Mouse (Mus musculus) neural tube, embryonic 15.5 days (tissue): ENCODE measurements around the gene Atoh7. TPM values are rescaled to one million over a fixed set of nuclear protein-coding genes. Genes with fewer than 3 reads are reported as not detected.

ENCODE experiments used
- ATAC-seq: fragments of 200-750 bp; cut with Nextera tagmentation; 2 replicates; pipeline ENCODE4 v1.8.0; 2017; ENCODE audit warnings: mild to moderate bottlenecking, moderate TSS enrichment, moderate library complexity; ENCODE audit not compliant: low FRiP score
- H3K27ac ChIP-seq: fragments of 300-500 bp; sonication (generic); replicated peaks from 2 replicates; pipeline ENCODE4 v1.5.1; 2015; ENCODE audit warnings: mild to moderate bottlenecking, inconsistent platforms
- H3K27me3 ChIP-seq: fragments of 300-500 bp; sonication (generic); replicated peaks from 2 replicates; pipeline ENCODE4 v1.6.1; 2015; ENCODE audit warnings: inconsistent platforms
- H3K36me3 ChIP-seq: fragments of 300-500 bp; sonication (generic); 2 replicates; pipeline ENCODE4 v1.6.1; 2015; ENCODE audit warnings: inconsistent platforms
- H3K4me1 ChIP-seq: fragments of 300-500 bp; sonication (generic); 2 replicates; pipeline ENCODE4 v1.6.1; 2015; ENCODE audit warnings: inconsistent platforms
- H3K4me2 ChIP-seq: fragments of 300-500 bp; sonication (generic); 2 replicates; pipeline ENCODE4 v1.6.1; 2015; ENCODE audit warnings: inconsistent platforms, mild to moderate bottlenecking, moderate library complexity
- H3K4me3 ChIP-seq: fragments of 300-500 bp; sonication (generic); replicated peaks from 2 replicates; pipeline ENCODE4 v1.5.1; 2015; ENCODE audit warnings: mild to moderate bottlenecking, inconsistent platforms
- H3K9ac ChIP-seq: fragments of 300-500 bp; sonication (generic); replicated peaks from 2 replicates; pipeline ENCODE4 v1.6.1; 2015; ENCODE audit warnings: mild to moderate bottlenecking, inconsistent platforms
- H3K9me3 ChIP-seq: fragments of 300-500 bp; sonication (generic); replicated peaks from 2 replicates; pipeline ENCODE4 v1.6.1; 2016; ENCODE audit warnings: inconsistent platforms
- WGBS: fragments of 180-500 bp; shearing (Covaris S2); methylation state at CpG from one replicate; pipeline ENCODE4 v1.1.7; 2015; ENCODE audit warnings: mixed read lengths; 5-methylcytosine and 5-hydroxymethylcytosine counted together
- polyA plus RNA-seq: library from polyadenylated mRNA; unstranded; fragments of >200 nt; fragmentation: Nextera tagmentation; extraction: Ambion mirVana; gene quantifications from 2 replicates; pipeline ENCODE4 v1.2.1, GENCODE M21; 2015

Atoh7 gene
- polyA plus RNA-seq, 1 experiment from 2014 or later: 3.8 TPM

DNA sequence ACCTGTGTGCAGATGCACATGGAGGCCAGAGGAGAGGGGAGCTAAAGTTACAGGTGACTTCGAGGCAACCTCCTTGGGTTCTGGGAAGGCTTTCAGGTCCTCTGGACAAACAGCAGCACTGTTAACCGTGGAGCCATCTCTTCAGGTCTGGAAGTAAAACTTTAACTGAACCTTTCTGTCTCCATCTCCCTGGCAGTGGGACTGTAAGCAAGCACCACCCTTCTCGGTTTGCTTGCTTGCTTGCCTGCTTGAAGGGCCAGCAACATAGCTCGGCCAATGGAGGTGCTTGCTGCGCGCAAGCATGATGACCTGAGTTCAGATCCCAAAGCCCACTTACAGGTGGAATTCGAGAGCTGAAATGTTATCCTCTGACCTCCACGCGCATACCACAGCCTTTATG, 34.9 kb upstream of the Atoh7 start:
- no peaks in the 10 kb centered on the region for H3K9me3 ChIP-seq
- H3K36me3 ChIP-seq: no peaks in the 10 kb centered on the region
- H3K4me3 ChIP-seq: no peak overlapping the region
- H3K27me3 ChIP-seq: no peaks in the 10 kb centered on the region
- WGBS: 86% methylated on average over 9 of the region's 9 CpGs
- H3K9ac ChIP-seq: no peak overlapping the region
- ATAC-seq: no peak
- 0 out of 2 replicates have a peak, but pooled peaks cover 3% of the 10 kb centered on the region for H3K4me1 ChIP-seq
- no peak overlapping the region for H3K27ac ChIP-seq
- H3K4me2 ChIP-seq: no peak overlapping the region

DNA sequence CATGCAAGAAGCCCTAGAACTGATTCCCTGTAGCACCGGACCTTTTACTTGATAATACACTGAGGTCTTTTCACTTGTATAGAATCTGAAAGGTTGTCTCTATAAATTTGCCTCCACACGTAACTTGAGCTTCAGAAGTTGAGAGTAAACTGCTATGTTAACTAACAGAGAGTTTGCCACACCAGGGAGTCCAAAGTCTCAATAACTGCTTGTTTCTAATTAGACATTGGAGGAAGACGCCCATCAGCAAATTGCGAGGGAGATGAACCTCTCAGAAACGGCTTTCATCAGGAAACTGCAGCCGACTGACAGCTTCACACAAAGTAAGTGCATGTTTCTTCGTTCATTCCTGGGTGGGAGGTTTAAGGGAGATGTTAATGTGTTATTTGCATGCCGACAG, 33.9 kb upstream of the Atoh7 start:
- no peak overlapping the region; the same call in 1 of the 2 replicates for H3K9ac ChIP-seq
- no peaks in the 10 kb centered on the region for H3K9me3 ChIP-seq
- H3K27me3 ChIP-seq: no peaks in the 10 kb centered on the region
- H3K36me3 ChIP-seq: no peaks in the 10 kb centered on the region
- no peak overlapping the region for H3K4me2 ChIP-seq
- 52% methylated on average over 8 of the region's 8 CpGs for WGBS
- no peak overlapping the region for H3K27ac ChIP-seq
- H3K4me1 ChIP-seq: 0 out of 2 replicates have a peak, but pooled peaks cover 3% of the 10 kb centered on the region
- ATAC-seq: peak; percentile 9; the same call in 1 of the 2 replicates
- no peak overlapping the region for H3K4me3 ChIP-seq

DNA sequence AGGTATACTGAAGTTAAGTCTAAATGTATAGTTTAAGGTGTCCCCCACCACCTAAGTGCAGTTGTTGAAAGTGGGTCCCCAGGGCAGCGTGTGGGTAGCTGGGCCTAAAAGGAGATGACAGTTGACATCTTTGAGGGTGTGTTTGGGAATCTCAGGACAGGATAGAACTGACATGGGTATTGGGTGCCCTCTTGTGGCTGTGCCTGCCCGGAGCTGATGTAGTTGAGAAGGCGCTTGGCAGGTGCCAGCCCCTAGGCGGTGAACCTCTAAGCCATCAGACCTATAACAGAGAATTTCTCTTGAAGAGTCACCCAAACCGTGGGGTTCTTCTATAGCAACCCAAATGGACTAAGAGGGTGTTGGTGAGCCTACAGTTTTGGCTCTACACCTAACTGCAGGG, 33.5 kb upstream of the Atoh7 start:
- H3K4me2 ChIP-seq: no peak overlapping the region
- no peak overlapping the region for H3K4me3 ChIP-seq
- H3K27ac ChIP-seq: no peak overlapping the region
- no peak overlapping the region; the same call in 1 of the 2 replicates for H3K9ac ChIP-seq
- H3K9me3 ChIP-seq: no peaks in the 10 kb centered on the region
- ATAC-seq: peak; percentile 82
- 0 out of 2 replicates have a peak, but pooled peaks cover 3% of the 10 kb centered on the region for H3K4me1 ChIP-seq
- H3K27me3 ChIP-seq: no peaks in the 10 kb centered on the region
- H3K36me3 ChIP-seq: no peaks in the 10 kb centered on the region
- 3% methylated on average over 5 of the region's 5 CpGs for WGBS

DNA sequence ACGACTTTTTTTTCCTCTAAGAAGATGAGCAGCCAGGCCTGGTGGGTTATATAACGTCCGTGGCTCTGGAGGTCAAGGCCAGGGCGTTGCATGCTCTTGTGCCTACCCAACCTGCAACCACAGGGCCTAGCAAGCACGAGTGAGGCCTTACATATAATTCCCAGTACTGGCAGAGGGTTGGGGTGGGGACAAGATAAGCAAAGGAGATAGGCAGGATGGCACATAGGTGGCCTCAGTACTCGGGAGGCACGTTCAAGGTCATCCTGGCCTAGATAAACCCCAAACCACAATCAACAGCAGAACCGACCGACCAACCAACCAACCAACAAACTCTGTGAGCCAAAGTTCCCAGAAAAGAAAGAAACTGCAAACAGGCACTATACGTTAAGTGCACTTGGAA, 13.1 kb upstream of the Atoh7 start:
- peaks cover 13% of the 10 kb centered on the region for H3K4me1 ChIP-seq
- no peaks in the 10 kb centered on the region for H3K27me3 ChIP-seq
- ATAC-seq: no peak
- no peaks in the 10 kb centered on the region for H3K36me3 ChIP-seq
- 80% methylated on average over 10 of the region's 10 CpGs for WGBS
- no peaks in the 10 kb centered on the region for H3K9me3 ChIP-seq
- H3K27ac ChIP-seq: no peak overlapping the region
- H3K9ac ChIP-seq: no peak overlapping the region
- H3K4me3 ChIP-seq: no peak overlapping the region
- no peak overlapping the region for H3K4me2 ChIP-seq

DNA sequence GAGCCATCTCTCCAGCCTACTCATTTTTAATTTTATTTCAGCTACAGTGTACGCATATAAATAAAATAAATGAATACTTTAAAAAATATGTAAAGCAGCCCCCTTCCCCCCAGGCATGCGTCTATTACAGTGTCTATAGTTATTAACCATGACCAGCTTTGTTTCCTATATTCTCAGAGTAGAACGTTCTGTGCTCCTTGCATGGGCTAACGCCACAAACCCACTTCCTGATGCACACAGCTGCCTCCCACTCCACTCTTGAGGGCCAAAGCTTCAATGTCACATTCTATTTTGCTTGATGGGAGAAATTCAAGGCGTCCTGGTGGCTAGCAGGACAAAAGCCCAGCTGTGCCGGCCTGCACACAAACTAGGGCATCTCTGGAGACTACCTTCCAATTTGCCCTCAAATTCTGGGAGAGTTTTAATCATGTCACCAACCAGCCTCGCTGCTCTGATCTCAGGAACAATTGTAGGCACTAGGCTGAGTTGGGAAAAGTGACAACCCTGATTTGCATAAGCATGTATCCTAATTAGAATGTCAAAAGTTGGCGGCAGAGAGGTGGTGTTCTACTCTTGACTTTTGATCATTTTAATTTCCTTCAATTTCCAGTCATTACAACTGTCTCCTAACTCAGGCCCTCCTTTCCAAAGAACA, 10.2 kb upstream of the Atoh7 start:
- H3K4me3 ChIP-seq: peak overlapping the region; percentile 29; the same call in 1 of the 2 replicates
- no peak overlapping the region for H3K27ac ChIP-seq
- peaks cover 13% of the 10 kb centered on the region for H3K4me1 ChIP-seq
- H3K36me3 ChIP-seq: no peaks in the 10 kb centered on the region
- peaks cover 3% of the 10 kb centered on the region; the same call in 1 of the 2 replicates for H3K27me3 ChIP-seq
- WGBS: 30% methylated on average over 8 of the region's 8 CpGs
- peak overlapping the region; percentile 58 for H3K4me2 ChIP-seq
- no peak overlapping the region for H3K9ac ChIP-seq
- no peaks in the 10 kb centered on the region for H3K9me3 ChIP-seq
- ATAC-seq: no peak

DNA sequence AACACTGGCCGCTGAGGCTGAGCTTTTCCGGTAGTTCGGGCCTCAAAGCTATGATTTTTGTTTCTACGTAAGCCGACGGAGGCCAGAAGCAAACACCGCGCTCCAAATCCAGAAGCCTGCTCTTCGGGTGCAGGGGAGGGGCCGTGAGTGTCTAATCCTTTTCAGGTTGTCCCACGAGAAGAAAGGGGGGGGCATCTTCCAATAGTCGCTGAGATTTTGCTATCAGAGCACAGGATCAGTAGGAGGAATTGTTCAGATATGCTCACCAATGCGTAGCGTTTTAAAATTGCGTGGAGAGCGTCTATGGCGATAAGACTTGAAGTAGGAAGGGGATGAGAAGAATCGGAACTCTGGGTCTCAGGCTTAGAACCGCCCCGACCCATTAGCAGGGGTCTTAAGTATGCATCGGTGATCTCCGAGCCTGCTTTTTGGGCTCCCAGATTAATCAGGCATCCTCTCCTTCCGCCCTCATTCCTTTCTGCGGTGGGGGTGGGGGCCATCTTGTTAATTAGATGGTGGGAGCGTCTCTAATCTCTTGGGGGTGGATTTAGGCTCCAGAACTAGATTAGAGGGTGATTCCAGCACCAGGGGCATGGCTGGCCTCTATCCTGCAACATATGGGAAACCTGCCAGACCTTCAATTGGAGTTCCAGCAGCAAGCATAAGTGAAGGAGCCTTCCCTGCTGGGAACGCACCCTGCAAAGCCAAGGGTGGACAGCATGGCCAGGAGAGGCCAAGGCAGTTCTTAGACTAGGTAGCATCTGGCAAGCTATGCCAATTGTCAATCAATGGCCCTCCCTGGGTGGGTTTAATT, 9.5 kb upstream of the Atoh7 start:
- Histone ChIP-seq H3K4me2 (peak overlapping the region; percentile 58), H3K27me3 (peaks cover 3% of the 10 kb centered on the region; the same call in 1 of the 2 replicates), H3K4me1 (peaks cover 13% of the 10 kb centered on the region), H3K36me3 (no peaks in the 10 kb centered on the region), H3K9me3 (no peaks in the 10 kb centered on the region), H3K27ac (no peak overlapping the region), H3K4me3 (peak overlapping the region; percentile 29), H3K9ac (peak overlapping the region; percentile 30; the same call in 1 of the 2 replicates)
- WGBS: 5% methylated on average over 26 of the region's 26 CpGs
- no peak for ATAC-seq

DNA sequence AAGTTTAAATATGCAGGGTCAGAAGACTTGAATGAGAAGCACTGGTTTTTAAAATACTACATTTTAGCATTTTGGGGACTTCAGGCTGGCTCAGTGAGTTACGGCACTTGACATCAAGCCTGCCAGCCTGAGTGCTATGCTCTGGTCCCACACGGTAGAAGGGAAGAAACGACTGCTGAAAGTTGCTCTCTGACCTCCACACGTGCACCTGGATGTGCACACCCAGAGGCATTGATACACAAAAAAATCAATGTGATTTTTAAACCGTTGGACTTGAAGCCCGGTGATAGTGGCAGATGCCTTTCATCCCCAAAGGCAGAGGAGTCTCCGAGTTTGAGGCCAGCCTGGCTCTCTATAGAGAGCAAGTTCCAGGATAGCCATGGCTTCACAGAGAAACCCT, 7.5 kb upstream of the Atoh7 start:
- no peak for ATAC-seq
- no peaks in the 10 kb centered on the region for H3K36me3 ChIP-seq
- H3K27ac ChIP-seq: no peak overlapping the region
- H3K4me2 ChIP-seq: no peak overlapping the region
- no peak overlapping the region for H3K9ac ChIP-seq
- H3K9me3 ChIP-seq: no peaks in the 10 kb centered on the region
- H3K4me3 ChIP-seq: no peak overlapping the region
- 75% methylated on average over 7 of the region's 7 CpGs for WGBS
- H3K27me3 ChIP-seq: peaks cover 3% of the 10 kb centered on the region; the same call in 1 of the 2 replicates
- H3K4me1 ChIP-seq: peaks cover 13% of the 10 kb centered on the region

DNA sequence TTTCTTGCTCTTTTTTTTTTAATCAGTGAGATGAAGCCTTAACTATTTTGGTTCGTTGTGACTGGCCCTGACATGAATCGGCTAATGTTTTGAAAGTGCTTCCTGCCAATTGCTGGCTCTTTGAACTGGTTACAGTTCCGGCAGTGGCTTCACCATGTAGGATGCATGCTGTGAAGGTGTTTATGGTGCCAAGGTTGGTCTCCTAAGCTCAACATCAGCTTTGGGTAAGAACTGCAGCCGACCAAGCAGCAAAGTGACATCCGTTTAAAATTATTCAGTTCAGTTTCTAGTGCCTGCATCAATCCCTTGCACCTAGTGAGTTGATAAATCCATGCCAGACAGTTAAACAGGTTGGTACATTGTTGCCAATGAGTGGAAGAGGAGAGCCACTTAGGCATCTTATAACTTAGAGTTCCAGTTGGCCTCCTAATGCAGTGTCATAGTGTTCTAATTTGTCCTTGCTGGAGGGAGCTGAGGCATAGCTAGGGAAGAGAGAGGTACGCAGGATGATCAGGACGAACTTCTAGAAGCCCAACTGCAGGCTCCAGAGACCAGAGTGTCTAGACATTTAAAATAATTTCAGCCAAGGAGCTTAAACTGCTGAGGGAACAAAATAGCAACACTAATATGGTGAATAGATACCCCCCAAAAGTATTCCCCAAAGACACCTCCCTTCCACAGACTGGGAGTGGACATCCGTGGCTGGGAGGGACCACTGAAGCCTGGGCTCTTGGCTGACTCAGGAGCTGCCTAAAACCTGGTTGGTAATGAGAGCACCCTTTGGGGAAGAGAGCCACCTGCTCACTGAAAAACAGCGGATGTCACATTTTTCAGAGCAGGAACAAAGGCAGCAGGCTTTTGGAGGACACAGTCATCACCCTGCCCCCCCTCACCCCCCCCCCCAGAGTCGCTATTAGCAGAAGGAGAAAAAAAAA, 6.6 kb upstream of the Atoh7 start:
- peaks cover 13% of the 10 kb centered on the region for H3K4me1 ChIP-seq
- 67% methylated on average over 10 of the region's 10 CpGs for WGBS
- H3K9ac ChIP-seq: no peak overlapping the region
- no peak for ATAC-seq
- H3K4me3 ChIP-seq: no peak overlapping the region
- no peaks in the 10 kb centered on the region for H3K9me3 ChIP-seq
- H3K27ac ChIP-seq: no peak overlapping the region
- no peaks in the 10 kb centered on the region for H3K36me3 ChIP-seq
- H3K27me3 ChIP-seq: peaks cover 11% of the 10 kb centered on the region
- H3K4me2 ChIP-seq: no peak overlapping the region

DNA sequence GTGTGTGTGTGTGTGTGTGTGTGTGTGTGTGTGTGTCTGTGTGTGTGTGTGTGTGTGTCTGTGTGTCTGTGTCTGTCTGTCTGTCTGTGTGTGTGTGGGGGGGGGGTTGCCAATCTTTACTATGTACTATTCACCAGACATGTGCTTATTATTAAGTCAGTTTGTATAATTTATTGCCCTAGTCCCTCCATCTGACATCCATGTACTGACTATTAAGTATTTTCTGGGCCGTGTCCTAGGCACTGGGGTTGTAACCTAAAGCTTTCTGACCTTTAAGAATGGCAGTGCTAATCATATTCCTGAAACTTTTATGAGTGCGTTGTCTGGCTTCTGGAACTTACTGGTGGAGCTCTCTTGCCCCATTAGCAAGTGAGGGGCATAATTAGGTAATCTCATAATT, 2.7 kb upstream of the Atoh7 start:
- peaks cover 26% of the 10 kb centered on the region for H3K27me3 ChIP-seq
- H3K4me1 ChIP-seq: peaks cover 14% of the 10 kb centered on the region
- no peak overlapping the region for H3K27ac ChIP-seq
- H3K36me3 ChIP-seq: no peaks in the 10 kb centered on the region
- 69% methylated on average over 2 of the region's 2 CpGs for WGBS
- H3K4me3 ChIP-seq: no peak overlapping the region
- H3K9ac ChIP-seq: no peak overlapping the region
- ATAC-seq: no peak
- no peaks in the 10 kb centered on the region for H3K9me3 ChIP-seq
- H3K4me2 ChIP-seq: no peak overlapping the region

DNA sequence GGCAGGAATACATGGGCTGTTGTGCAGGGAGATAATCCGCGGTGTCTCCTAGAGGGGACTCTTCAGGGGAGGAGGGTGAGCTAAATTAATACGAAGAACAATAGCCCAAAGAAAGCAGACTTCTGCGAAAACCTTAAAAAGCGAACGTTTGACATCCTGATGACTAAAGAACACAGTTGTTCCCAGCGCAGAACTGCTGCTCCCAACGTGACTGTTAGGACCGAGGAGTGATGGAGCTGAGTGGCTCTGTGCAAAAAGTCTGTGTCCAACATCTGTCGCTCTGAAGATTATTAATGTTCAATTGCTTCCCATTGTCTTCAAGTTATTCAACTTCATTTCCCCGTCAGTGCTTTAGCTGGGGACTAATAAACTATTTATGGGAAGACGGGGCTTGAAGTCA, 1.3 kb upstream of the Atoh7 start:
- WGBS: 50% methylated on average over 12 of the region's 12 CpGs
- Histone ChIP-seq H3K27me3 (peaks cover 25% of the 10 kb centered on the region), H3K36me3 (no peaks in the 10 kb centered on the region), H3K4me3 (no peak overlapping the region), H3K4me1 (peaks cover 14% of the 10 kb centered on the region), H3K4me2 (no peak overlapping the region), H3K9ac (no peak overlapping the region), H3K9me3 (no peaks in the 10 kb centered on the region), H3K27ac (no peak overlapping the region)
- no peak for ATAC-seq

DNA sequence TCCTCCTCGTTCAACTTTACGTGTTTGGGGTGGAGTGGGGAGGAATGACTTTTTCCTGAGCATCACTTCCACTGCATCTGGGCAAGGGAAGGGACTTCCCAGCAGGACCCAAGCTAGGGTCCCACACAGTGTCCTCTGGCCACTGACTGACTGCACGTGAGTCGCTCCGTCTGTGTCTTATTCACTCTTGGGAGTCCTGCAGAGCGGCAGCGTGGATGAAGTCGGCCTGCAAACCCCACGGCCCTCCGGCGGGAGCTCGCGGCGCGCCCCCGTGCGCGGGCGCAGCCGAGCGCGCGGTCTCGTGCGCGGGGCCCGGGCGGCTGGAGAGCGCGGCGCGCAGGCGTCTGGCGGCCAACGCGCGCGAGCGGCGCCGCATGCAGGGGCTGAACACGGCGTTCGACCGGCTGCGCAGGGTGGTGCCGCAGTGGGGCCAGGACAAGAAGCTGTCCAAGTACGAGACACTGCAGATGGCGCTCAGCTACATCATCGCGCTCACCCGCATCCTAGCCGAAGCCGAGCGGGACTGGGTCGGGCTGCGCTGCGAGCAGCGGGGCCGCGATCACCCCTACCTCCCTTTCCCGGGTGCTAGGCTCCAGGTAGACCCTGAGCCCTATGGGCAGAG, 601 bp downstream of the Atoh7 start:
- WGBS: under 1% methylated on average over 59 of the region's 62 CpGs
- H3K27ac ChIP-seq: peak overlapping the region; percentile 68
- peak overlapping the region; percentile 95 for H3K4me2 ChIP-seq
- ATAC-seq: peak; percentile 94
- H3K4me1 ChIP-seq: peaks cover 14% of the 10 kb centered on the region
- H3K27me3 ChIP-seq: peaks cover 25% of the 10 kb centered on the region
- no peaks in the 10 kb centered on the region for H3K36me3 ChIP-seq
- peak overlapping the region; percentile 62 for H3K9ac ChIP-seq
- H3K9me3 ChIP-seq: no peaks in the 10 kb centered on the region
- peak overlapping the region; percentile 66 for H3K4me3 ChIP-seq
